Mouse (Mus musculus) limb, embryonic 11.5 days (tissue): Measurements from ENCODE around the gene Pdhb. TPM values are rescaled to one million over a fixed set of nuclear protein-coding genes. Genes with fewer than 3 reads are reported as not detected.

Experiments used
- ATAC-seq: fragments of 200-750 bp; cut with Nextera tagmentation; 2 replicates; pipeline ENCODE4 v1.8.0; 2017; ENCODE audit warnings: low read depth; ENCODE audit not compliant: insufficient number of reproducible peaks, low FRiP score, low TSS enrichment
- DNase-seq: peaks from one replicate; pipeline ENCODE4 v3.0.0-alpha.2; 2015; ENCODE audit warnings: low spot score
- H3K27ac ChIP-seq: fragments of 300-500 bp; sonication (generic); replicated peaks from 2 replicates; pipeline ENCODE4 v1.5.1; 2014; ENCODE audit warnings: low read depth, mild to moderate bottlenecking, low read length
- H3K27me3 ChIP-seq: fragments of 300-500 bp; sonication (generic); 2 replicates; pipeline ENCODE4 v1.6.1; 2014; ENCODE audit warnings: mild to moderate bottlenecking, low read length, mixed read lengths; ENCODE audit not compliant: control insufficient read depth, insufficient read depth
- H3K36me3 ChIP-seq: fragments of 300-500 bp; sonication (generic); 2 replicates; pipeline ENCODE4 v1.6.1; 2014; ENCODE audit warnings: mild to moderate bottlenecking, low read length, moderate library complexity, mixed read lengths; ENCODE audit not compliant: control insufficient read depth, insufficient read depth
- H3K4me1 ChIP-seq: fragments of 300-500 bp; sonication (generic); 2 replicates; pipeline ENCODE4 v1.6.1; 2014; ENCODE audit warnings: low read length, mixed read lengths; ENCODE audit not compliant: control insufficient read depth, insufficient read depth
- H3K4me2 ChIP-seq: fragments of 300-500 bp; sonication (generic); 2 replicates; pipeline ENCODE4 v1.6.1; 2014; ENCODE audit warnings: low read depth, mild to moderate bottlenecking, moderate library complexity; ENCODE audit not compliant: severe bottlenecking
- H3K4me3 ChIP-seq: fragments of 300-500 bp; sonication (generic); 2 replicates; pipeline ENCODE4 v1.5.1; 2014; ENCODE audit warnings: low read depth, low read length
- H3K9ac ChIP-seq: fragments of 300-500 bp; sonication (generic); 2 replicates; pipeline ENCODE4 v1.6.1; 2014; ENCODE audit warnings: mild to moderate bottlenecking, low read length
- H3K9me3 ChIP-seq: fragments of 300-500 bp; sonication (generic); 2 replicates; pipeline ENCODE4 v1.6.1; 2016; ENCODE audit warnings: low read length; ENCODE audit not compliant: control insufficient read depth
- WGBS: fragments of 180-500 bp; shearing (Covaris S2); extraction: QIAGEN DNeasy Blood & Tissue Kit; methylation state at CpG from one replicate; pipeline ENCODE4 v1.1.7; 2014; 5-methylcytosine and 5-hydroxymethylcytosine counted together
- polyA plus RNA-seq: library from polyadenylated mRNA; unstranded; fragments of >200 nt; fragmentation: Nextera tagmentation; extraction: Ambion mirVana; gene quantifications from 2 replicates; pipeline ENCODE4 v1.2.1, GENCODE M21; 2014

The Pdhb gene
- polyA plus RNA-seq, 1 experiment from 2014 or later: 214 TPM

DNA sequence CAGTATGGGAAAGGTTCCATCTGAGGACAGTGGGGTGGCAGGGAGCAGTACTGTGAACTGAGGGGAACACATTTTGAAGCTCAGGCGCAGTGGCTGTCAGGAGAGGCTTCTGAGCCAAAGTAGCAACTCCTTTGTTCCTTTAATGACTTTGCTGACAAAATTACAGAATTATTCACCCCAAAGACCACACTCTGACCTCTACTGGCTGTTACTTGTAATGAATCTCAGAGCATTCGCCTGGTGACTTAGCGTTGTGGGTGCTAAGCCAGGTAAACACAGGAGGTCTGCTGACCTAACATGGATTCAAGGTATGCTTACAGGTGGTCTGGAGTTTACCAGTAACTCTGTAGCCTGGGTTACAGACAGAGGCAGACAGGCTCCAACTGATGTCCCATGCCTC, 15.9 kb downstream of the Pdhb start:
- H3K4me3 ChIP-seq: no peak overlapping the region
- no peaks in the 10 kb centered on the region for H3K36me3 ChIP-seq
- DNase-seq: no peak
- no peak overlapping the region for H3K9ac ChIP-seq
- ATAC-seq: no peak
- H3K4me1 ChIP-seq: no peaks in the 10 kb centered on the region
- no peak overlapping the region for H3K27ac ChIP-seq
- H3K9me3 ChIP-seq: no peaks in the 10 kb centered on the region
- H3K27me3 ChIP-seq: no peaks in the 10 kb centered on the region
- H3K4me2 ChIP-seq: no peak overlapping the region
- WGBS: 47% methylated on average over 3 of the region's 3 CpGs

DNA sequence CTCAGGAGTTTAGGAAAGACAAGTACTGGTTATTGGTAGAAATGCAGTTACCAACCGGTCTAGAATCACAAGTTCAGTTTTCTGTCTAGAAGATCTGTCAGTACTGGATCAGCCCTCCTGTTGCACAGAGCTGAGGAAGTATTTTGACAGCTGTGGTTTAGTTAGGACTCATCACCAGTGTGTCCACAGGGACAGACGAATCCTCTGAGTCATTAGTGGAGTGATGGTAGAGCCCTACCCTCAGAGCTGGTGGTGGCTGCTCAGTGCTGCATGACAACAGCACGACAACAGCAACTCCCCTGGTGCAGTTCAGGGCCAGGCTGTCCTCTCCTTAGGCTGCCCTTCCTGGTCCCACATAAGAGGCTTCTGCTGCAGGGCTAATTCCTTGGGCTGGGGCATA, 18.8 kb downstream of the Pdhb start:
- Histone ChIP-seq H3K9ac (no peak overlapping the region), H3K4me2 (no peak overlapping the region), H3K27ac (no peak overlapping the region), H3K36me3 (no peaks in the 10 kb centered on the region), H3K4me3 (no peak overlapping the region), H3K27me3 (no peaks in the 10 kb centered on the region), H3K4me1 (no peaks in the 10 kb centered on the region), H3K9me3 (no peaks in the 10 kb centered on the region)
- DNase-seq (no peak), ATAC-seq (no peak)
- 85% methylated on average over 3 of the region's 3 CpGs for WGBS

DNA sequence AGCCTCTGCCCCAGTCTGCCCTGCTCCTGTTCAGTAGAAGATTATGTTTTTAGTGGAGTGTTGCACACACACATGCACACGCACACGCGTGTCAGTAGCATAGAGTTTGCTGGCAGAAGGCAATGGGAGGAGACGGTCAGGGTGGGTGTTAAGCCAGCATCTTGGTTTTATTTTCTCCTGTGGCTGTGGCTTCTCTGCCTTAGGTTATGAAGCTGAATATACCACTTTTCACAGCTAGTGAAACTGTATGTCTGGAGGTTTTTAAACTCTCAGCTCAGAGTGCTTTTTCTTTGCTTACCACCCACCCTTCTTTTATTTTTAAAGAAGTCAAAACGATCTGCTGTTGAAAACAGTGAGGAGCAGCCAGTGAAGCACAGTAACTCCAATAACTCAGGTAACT, 21.1 kb downstream of the Pdhb start:
- Histone ChIP-seq H3K9me3 (no peaks in the 10 kb centered on the region), H3K4me1 (no peaks in the 10 kb centered on the region), H3K27ac (no peak overlapping the region), H3K9ac (no peak overlapping the region), H3K27me3 (no peaks in the 10 kb centered on the region), H3K4me3 (no peak overlapping the region), H3K36me3 (no peaks in the 10 kb centered on the region), H3K4me2 (no peak overlapping the region)
- ATAC-seq (no peak), DNase-seq (no peak)
- WGBS: 96% methylated on average over 5 of the region's 5 CpGs

DNA sequence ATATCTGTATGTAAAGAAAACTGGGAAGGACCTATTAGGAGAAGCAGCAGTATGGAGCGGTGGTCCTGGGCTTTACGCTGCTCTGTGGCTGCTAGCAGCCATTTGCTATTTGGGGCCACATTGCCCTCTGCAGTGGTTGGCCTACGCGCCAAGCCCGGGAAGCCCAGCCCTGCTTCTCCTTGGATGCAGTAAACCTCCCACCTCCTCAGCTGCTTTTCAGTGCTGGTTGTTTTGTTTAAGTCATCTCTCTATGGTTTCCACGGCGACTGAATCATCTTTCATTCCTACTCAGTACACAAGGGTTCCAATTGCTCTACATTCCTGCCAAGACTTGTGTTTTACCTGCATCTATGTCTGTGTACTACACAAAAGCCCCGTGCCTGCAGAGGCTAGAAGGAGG, 24.0 kb downstream of the Pdhb start:
- WGBS: 86% methylated on average over 8 of the region's 8 CpGs
- DNase-seq (no peak), ATAC-seq (no peak)
- no peaks in the 10 kb centered on the region for H3K27me3 ChIP-seq
- H3K4me2 ChIP-seq: no peak overlapping the region
- H3K27ac ChIP-seq: no peak overlapping the region
- no peaks in the 10 kb centered on the region for H3K36me3 ChIP-seq
- H3K9me3 ChIP-seq: no peaks in the 10 kb centered on the region; the same call in 1 of the 2 replicates
- no peaks in the 10 kb centered on the region for H3K4me1 ChIP-seq
- no peak overlapping the region for H3K9ac ChIP-seq
- H3K4me3 ChIP-seq: no peak overlapping the region

DNA sequence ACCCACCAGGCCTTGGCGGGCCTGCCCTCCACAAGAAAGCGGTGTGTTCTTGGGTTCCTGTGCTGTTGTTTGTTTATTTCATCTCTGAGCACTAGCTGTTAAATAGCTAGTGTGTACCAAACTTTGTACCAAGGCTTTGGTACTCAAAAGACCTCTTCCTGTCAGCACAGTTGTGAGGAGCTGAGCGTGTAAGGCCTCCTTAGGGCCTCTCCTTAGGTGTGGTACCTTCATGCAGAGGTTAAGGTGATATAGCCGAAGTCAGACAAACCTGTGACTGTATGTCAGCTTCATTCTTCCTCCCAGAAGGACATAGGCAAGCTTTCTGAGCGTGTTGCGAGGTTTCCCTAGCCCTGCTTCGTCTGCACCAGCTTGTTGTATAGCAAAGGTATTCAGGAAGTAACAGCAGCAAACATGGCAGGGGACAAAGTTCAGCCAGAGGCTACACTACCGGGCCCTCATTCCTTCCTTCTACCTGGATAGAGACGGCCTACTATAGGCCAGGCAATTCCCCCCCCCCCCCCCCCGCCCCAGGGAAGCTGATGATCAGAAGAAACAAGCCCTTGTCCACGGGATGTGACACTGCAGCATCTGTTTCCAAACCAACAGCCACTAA, 26.1 kb downstream of the Pdhb start:
- no peaks in the 10 kb centered on the region for H3K27me3 ChIP-seq
- DNase-seq: no peak
- no peak for ATAC-seq
- WGBS: 89% methylated on average over 11 of the region's 11 CpGs
- no peaks in the 10 kb centered on the region; the same call in 1 of the 2 replicates for H3K36me3 ChIP-seq
- H3K4me1 ChIP-seq: no peaks in the 10 kb centered on the region
- no peak overlapping the region for H3K9ac ChIP-seq
- H3K4me3 ChIP-seq: no peak overlapping the region
- no peak overlapping the region for H3K4me2 ChIP-seq
- no peak overlapping the region for H3K27ac ChIP-seq
- H3K9me3 ChIP-seq: no peaks in the 10 kb centered on the region; the same call in 1 of the 2 replicates

DNA sequence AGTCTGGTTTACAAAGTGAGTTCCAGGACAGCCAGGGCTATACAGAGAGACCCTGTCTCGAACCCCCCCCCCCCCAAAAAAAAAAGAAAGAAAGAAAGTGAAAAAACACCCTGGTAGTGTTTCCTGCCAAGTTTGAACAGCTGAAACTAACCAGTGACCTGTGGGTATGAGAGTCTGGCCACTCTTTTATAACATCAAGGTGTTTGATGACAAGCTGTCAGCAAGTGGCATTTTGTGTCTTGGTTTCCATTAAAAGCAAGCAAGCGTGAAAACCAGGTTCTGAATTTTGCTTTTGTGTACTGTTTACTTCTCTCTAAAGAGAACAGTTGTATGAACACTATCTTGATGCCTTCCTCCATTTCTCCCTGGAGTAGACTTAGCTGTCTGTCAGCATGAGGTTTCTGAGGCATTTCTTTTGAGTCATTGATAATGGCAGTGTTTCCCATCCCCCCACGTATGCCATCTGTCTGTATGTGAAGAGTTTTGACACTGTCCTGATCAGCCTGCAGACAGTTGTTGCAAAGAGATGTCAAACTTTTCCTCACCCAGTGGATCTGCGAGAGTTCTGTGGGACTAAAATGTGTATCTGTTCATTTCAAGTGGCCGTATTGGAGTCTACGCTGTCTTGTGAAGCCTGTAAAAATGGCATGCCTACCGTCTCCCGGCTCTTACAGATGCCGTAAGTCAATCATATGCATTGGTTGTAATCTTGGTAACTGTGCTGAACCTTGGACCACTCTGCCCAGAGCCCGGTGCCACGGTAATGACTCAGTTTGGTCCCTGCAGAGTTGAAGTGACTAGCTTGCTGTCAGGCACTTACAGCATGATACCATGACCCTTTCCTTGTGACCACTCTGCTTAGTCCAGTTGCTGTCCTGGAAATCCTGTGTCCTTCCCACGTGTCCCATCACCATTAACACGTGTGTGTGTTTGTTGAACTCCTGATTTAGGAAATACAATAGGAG, 26.9 kb downstream of the Pdhb start:
- H3K4me2 ChIP-seq: no peak overlapping the region
- no peaks in the 10 kb centered on the region; the same call in 1 of the 2 replicates for H3K36me3 ChIP-seq
- no peak overlapping the region for H3K27ac ChIP-seq
- H3K4me3 ChIP-seq: no peak overlapping the region
- H3K27me3 ChIP-seq: no peaks in the 10 kb centered on the region
- H3K9me3 ChIP-seq: no peaks in the 10 kb centered on the region; the same call in 1 of the 2 replicates
- DNase-seq (no peak), ATAC-seq (no peak)
- H3K4me1 ChIP-seq: no peaks in the 10 kb centered on the region
- 80% methylated on average over 13 of the region's 13 CpGs for WGBS
- no peak overlapping the region for H3K9ac ChIP-seq

DNA sequence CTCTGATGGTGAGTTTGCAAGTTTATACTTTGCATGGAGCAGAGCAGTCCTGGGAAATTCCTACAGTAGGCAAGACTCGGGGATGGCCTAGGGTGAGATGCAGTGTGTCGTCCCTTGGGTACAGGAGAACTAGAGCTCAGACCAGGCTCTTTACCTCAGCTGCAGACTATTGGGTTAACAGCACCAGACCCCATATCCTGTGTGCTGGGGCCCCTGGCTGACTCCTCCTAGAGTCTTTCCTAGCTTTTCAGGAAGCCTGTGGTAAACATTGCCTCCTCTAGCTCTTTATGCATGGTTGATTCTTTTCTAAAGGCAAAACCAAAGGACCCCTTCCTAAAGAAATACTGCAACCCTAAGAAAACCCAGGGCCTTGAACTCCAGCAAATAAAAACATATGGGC, 31.7 kb downstream of the Pdhb start:
- Histone ChIP-seq H3K36me3 (no peaks in the 10 kb centered on the region; the same call in 1 of the 2 replicates), H3K4me2 (no peak overlapping the region), H3K27ac (no peak overlapping the region), H3K9ac (no peak overlapping the region), H3K27me3 (no peaks in the 10 kb centered on the region), H3K4me3 (no peak overlapping the region), H3K9me3 (no peaks in the 10 kb centered on the region; the same call in 1 of the 2 replicates), H3K4me1 (no peaks in the 10 kb centered on the region)
- ATAC-seq (no peak), DNase-seq (no peak)
- WGBS: 84% methylated on average over 2 of the region's 2 CpGs

DNA sequence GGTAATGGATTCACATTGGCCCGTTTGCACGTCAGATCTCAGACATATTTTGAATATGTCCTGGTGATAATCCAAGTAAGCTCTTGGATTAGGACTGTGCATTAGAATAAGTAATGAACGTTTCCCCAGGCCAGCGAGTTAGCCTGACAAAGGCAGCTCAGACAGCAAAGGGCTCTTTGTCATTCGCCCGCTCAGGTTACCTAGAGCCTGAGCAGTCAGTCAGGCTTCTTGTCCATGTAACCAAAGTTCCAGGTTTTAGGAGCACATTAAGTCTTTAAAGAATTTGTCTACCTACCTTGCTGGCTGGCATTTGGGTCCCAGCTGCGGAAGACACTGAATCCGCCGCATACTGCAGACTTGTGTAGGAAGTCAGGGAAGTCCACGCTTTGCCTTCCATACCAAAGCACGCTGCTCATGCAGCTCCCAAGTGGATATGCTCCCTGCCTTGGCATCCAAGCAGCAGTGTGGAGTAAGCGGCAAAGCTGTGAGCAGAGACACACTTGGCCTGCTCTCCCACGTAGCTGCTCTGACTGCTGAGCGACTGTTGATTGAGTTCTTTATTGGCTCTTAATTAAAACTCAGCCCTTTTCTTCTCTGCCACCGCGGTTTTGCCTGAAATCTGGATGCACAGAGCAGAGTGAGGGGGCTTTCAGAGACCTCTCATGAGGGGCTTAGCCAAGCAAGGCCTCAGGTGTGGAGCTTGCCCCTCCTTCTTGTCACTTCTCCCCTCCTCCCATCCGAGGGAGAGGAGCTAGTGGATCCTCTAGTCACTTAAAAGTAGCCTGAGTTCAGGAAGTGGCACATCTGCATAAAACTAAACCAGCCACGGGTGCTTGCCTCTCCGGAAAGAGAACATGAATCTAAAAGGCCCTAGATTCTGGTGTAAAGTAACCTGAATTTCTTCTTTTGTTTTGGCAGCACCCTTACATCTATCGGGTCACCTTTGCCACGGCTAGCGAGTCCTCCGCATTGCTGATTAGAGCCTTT, 32.8 kb downstream of the Pdhb start:
- Histone ChIP-seq H3K4me3 (no peak overlapping the region), H3K4me1 (no peaks in the 10 kb centered on the region), H3K27ac (no peak overlapping the region), H3K27me3 (no peaks in the 10 kb centered on the region), H3K4me2 (no peak overlapping the region), H3K9ac (no peak overlapping the region), H3K36me3 (no peaks in the 10 kb centered on the region; the same call in 1 of the 2 replicates), H3K9me3 (no peaks in the 10 kb centered on the region; the same call in 1 of the 2 replicates)
- DNase-seq (no peak), ATAC-seq (no peak)
- 60% methylated on average over 23 of the region's 23 CpGs for WGBS
